Mouse (Mus musculus) hindbrain, embryonic 13.5 days (tissue): ENCODE data around the gene Gm11077. TPM values are rescaled to one million over a fixed set of nuclear protein-coding genes. Genes with fewer than 3 reads are reported as not detected.

Experiments used
- polyA plus RNA-seq: library from polyadenylated mRNA; unstranded; fragments of >200 nt; fragmentation: Nextera tagmentation; extraction: Ambion mirVana; gene quantifications from 2 replicates; pipeline ENCODE4 v1.2.1, GENCODE M21; 2015

Gm11077 gene
- polyA plus RNA-seq, 1 experiment from 2014 or later: not detected

Other genes starting within 250 kb of the Gm11077 start
- gene Aebp2, start 106.6 kb upstream of the Gm11077 start, polyA plus RNA-seq: 8.9 and 9.3 TPM in 2 replicates